Mouse (Mus musculus): Measurements from ENCODE around the gene Cmss1. TPM values are rescaled to one million over a fixed set of nuclear protein-coding genes. Genes with fewer than 3 reads are reported as not detected.

The Cmss1 gene
- polyA plus RNA-seq, 1 experiment from 2014 or later = 38.3 TPM

- no peak overlapping the region for H3K27ac ChIP-seq (ENCODE audit: low read depth, low read length)
- no peaks in the 10 kb centered on the region for H3K4me1 ChIP-seq (ENCODE audit: control insufficient read depth, insufficient read depth, low read length)
- WGBS = 64% methylated on average over 6 of the region's 6 CpGs
- H3K4me3 ChIP-seq (ENCODE audit: low read depth, low read length) = no peak overlapping the region
- no peaks in the 10 kb centered on the region for H3K9me3 ChIP-seq (ENCODE audit: control insufficient read depth, low read length)
- ATAC-seq (ENCODE audit: low read depth) = no peak
- H3K9ac ChIP-seq (replicated peaks; ENCODE audit: low read depth, low read length) = no peak overlapping the region
- H3K36me3 ChIP-seq (ENCODE audit: control insufficient read depth, insufficient read depth, low read length) = no peaks in the 10 kb centered on the region
- no peaks in the 10 kb centered on the region for H3K27me3 ChIP-seq (ENCODE audit: control insufficient read depth, insufficient read depth, low read length)
- no peak overlapping the region for H3K4me2 ChIP-seq (ENCODE audit: low read depth, low read length)
Measured at GRCm38 (mm10) chr16:57482264-57482663, 124.4 kb downstream of the Cmss1 start.

- 66% methylated on average over 5 of the region's 5 CpGs for WGBS
- ATAC-seq (ENCODE audit: low read depth) = peak; percentile 78; the same call in 1 of the 2 replicates
Measured at GRCm38 (mm10) chr16:57479776-57480175, 126.9 kb downstream of the Cmss1 start.

GRCm38 (mm10) chr16:57478451-57478850 lies 128.2 kb downstream of the Cmss1 start:
- Histone ChIP-seq H3K9ac (replicated peaks; ENCODE audit: low read depth, low read length) (no peak overlapping the region), H3K27ac (ENCODE audit: low read depth, low read length) (no peak overlapping the region), H3K4me1 (ENCODE audit: control insufficient read depth, insufficient read depth, low read length) (no peaks in the 10 kb centered on the region), H3K4me2 (ENCODE audit: low read depth, low read length) (no peak overlapping the region), H3K27me3 (ENCODE audit: control insufficient read depth, insufficient read depth, low read length) (no peaks in the 10 kb centered on the region), H3K36me3 (ENCODE audit: control insufficient read depth, insufficient read depth, low read length) (no peaks in the 10 kb centered on the region), H3K9me3 (ENCODE audit: control insufficient read depth, low read length) (no peaks in the 10 kb centered on the region), H3K4me3 (ENCODE audit: low read depth, low read length) (no peak overlapping the region)
- 94% methylated on average over 2 of the region's 2 CpGs for WGBS
- ATAC-seq (ENCODE audit: low read depth) = no peak

More at GRCm38 (mm10) chr16:57479776-57480175, 126.9 kb downstream of the Cmss1 start:
- H3K9me3 ChIP-seq (ENCODE audit: control insufficient read depth, low read length) = no peaks in the 10 kb centered on the region
- no peaks in the 10 kb centered on the region for H3K36me3 ChIP-seq (ENCODE audit: control insufficient read depth, insufficient read depth, low read length)
- no peak overlapping the region for H3K27ac ChIP-seq (ENCODE audit: low read depth, low read length)
- no peaks in the 10 kb centered on the region for H3K27me3 ChIP-seq (ENCODE audit: control insufficient read depth, insufficient read depth, low read length)
- H3K4me1 ChIP-seq (ENCODE audit: control insufficient read depth, insufficient read depth, low read length) = no peaks in the 10 kb centered on the region
- H3K4me2 ChIP-seq (ENCODE audit: low read depth, low read length) = no peak overlapping the region
- H3K4me3 ChIP-seq (ENCODE audit: low read depth, low read length) = no peak overlapping the region
- H3K9ac ChIP-seq (replicated peaks; ENCODE audit: low read depth, low read length) = no peak overlapping the region

GRCm38 (mm10) chr16:57473415-57474085 lies 133.1 kb downstream of the Cmss1 start:
- no peak overlapping the region for H3K9ac ChIP-seq (replicated peaks; ENCODE audit: low read depth, low read length)
- no peaks in the 10 kb centered on the region for H3K9me3 ChIP-seq (ENCODE audit: control insufficient read depth, low read length)
- no peak for ATAC-seq (ENCODE audit: low read depth)
- no peak overlapping the region for H3K4me2 ChIP-seq (ENCODE audit: low read depth, low read length)
- H3K27ac ChIP-seq (ENCODE audit: low read depth, low read length) = no peak overlapping the region
- H3K27me3 ChIP-seq (ENCODE audit: control insufficient read depth, insufficient read depth, low read length) = no peaks in the 10 kb centered on the region
- no peak overlapping the region for H3K4me3 ChIP-seq (ENCODE audit: low read depth, low read length)
- WGBS = 28% methylated on average over 10 of the region's 10 CpGs
- H3K36me3 ChIP-seq (ENCODE audit: control insufficient read depth, insufficient read depth, low read length) = no peaks in the 10 kb centered on the region
- no peaks in the 10 kb centered on the region for H3K4me1 ChIP-seq (ENCODE audit: control insufficient read depth, insufficient read depth, low read length)

- Histone ChIP-seq H3K36me3 (ENCODE audit: control insufficient read depth, insufficient read depth, low read length) (no peaks in the 10 kb centered on the region), H3K9me3 (ENCODE audit: control insufficient read depth, low read length) (no peaks in the 10 kb centered on the region), H3K27ac (ENCODE audit: low read depth, low read length) (no peak overlapping the region), H3K4me1 (ENCODE audit: control insufficient read depth, insufficient read depth, low read length) (no peaks in the 10 kb centered on the region), H3K4me2 (ENCODE audit: low read depth, low read length) (no peak overlapping the region), H3K27me3 (ENCODE audit: control insufficient read depth, insufficient read depth, low read length) (no peaks in the 10 kb centered on the region), H3K4me3 (ENCODE audit: low read depth, low read length) (no peak overlapping the region), H3K9ac (replicated peaks; ENCODE audit: low read depth, low read length) (no peak overlapping the region)
- ATAC-seq (ENCODE audit: low read depth) = no peak
Measured at GRCm38 (mm10) chr16:57471071-57471470, 135.6 kb downstream of the Cmss1 start.

- H3K4me1 ChIP-seq (ENCODE audit: control insufficient read depth, insufficient read depth, low read length) = no peaks in the 10 kb centered on the region
- no peak for ATAC-seq (ENCODE audit: low read depth)
- WGBS = 96% methylated on average over 12 of the region's 12 CpGs
- no peaks in the 10 kb centered on the region for H3K9me3 ChIP-seq (ENCODE audit: control insufficient read depth, low read length)
- no peaks in the 10 kb centered on the region for H3K27me3 ChIP-seq (ENCODE audit: control insufficient read depth, insufficient read depth, low read length)
- no peak overlapping the region for H3K9ac ChIP-seq (replicated peaks; ENCODE audit: low read depth, low read length)
- no peaks in the 10 kb centered on the region for H3K36me3 ChIP-seq (ENCODE audit: control insufficient read depth, insufficient read depth, low read length)
- no peak overlapping the region for H3K4me2 ChIP-seq (ENCODE audit: low read depth, low read length)
- no peak overlapping the region for H3K4me3 ChIP-seq (ENCODE audit: low read depth, low read length)
- no peak overlapping the region for H3K27ac ChIP-seq (ENCODE audit: low read depth, low read length)
Measured at GRCm38 (mm10) chr16:57470286-57470830, 136.3 kb downstream of the Cmss1 start.

- no peak for ATAC-seq (ENCODE audit: low read depth)
- 81% methylated on average over 2 of the region's 2 CpGs for WGBS
Measured at GRCm38 (mm10) chr16:57469869-57470268, 136.8 kb downstream of the Cmss1 start.

GRCm38 (mm10) chr16:57469301-57469700 lies 137.4 kb downstream of the Cmss1 start:
- Histone ChIP-seq H3K27ac (ENCODE audit: low read depth, low read length) (no peak overlapping the region), H3K9me3 (ENCODE audit: control insufficient read depth, low read length) (no peaks in the 10 kb centered on the region), H3K27me3 (ENCODE audit: control insufficient read depth, insufficient read depth, low read length) (no peaks in the 10 kb centered on the region), H3K4me1 (ENCODE audit: control insufficient read depth, insufficient read depth, low read length) (no peaks in the 10 kb centered on the region), H3K36me3 (ENCODE audit: control insufficient read depth, insufficient read depth, low read length) (no peaks in the 10 kb centered on the region), H3K4me3 (ENCODE audit: low read depth, low read length) (no peak overlapping the region), H3K9ac (replicated peaks; ENCODE audit: low read depth, low read length) (no peak overlapping the region), H3K4me2 (ENCODE audit: low read depth, low read length) (no peak overlapping the region)
- 84% methylated on average over 4 of the region's 4 CpGs for WGBS
- no peak for ATAC-seq (ENCODE audit: low read depth)

More at GRCm38 (mm10) chr16:57469869-57470268, 136.8 kb downstream of the Cmss1 start:
- Histone ChIP-seq H3K4me1 (ENCODE audit: control insufficient read depth, insufficient read depth, low read length) (no peaks in the 10 kb centered on the region), H3K27me3 (ENCODE audit: control insufficient read depth, insufficient read depth, low read length) (no peaks in the 10 kb centered on the region), H3K27ac (ENCODE audit: low read depth, low read length) (no peak overlapping the region), H3K4me2 (ENCODE audit: low read depth, low read length) (no peak overlapping the region), H3K9ac (replicated peaks; ENCODE audit: low read depth, low read length) (no peak overlapping the region), H3K9me3 (ENCODE audit: control insufficient read depth, low read length) (no peaks in the 10 kb centered on the region), H3K4me3 (ENCODE audit: low read depth, low read length) (no peak overlapping the region), H3K36me3 (ENCODE audit: control insufficient read depth, insufficient read depth, low read length) (no peaks in the 10 kb centered on the region)

GRCm38 (mm10) chr16:57465386-57465913 lies 141.2 kb downstream of the Cmss1 start:
- H3K4me2 ChIP-seq (ENCODE audit: low read depth, low read length) = no peak overlapping the region
- H3K36me3 ChIP-seq (ENCODE audit: control insufficient read depth, insufficient read depth, low read length) = no peaks in the 10 kb centered on the region
- H3K27ac ChIP-seq (ENCODE audit: low read depth, low read length) = no peak overlapping the region
- ATAC-seq (ENCODE audit: low read depth) = no peak; the same call in 1 of the 2 replicates
- H3K4me3 ChIP-seq (ENCODE audit: low read depth, low read length) = no peak overlapping the region
- H3K9me3 ChIP-seq (ENCODE audit: control insufficient read depth, low read length) = no peaks in the 10 kb centered on the region
- H3K4me1 ChIP-seq (ENCODE audit: control insufficient read depth, insufficient read depth, low read length) = no peaks in the 10 kb centered on the region
- no peak overlapping the region for H3K9ac ChIP-seq (replicated peaks; ENCODE audit: low read depth, low read length)
- 88% methylated on average over 9 of the region's 9 CpGs for WGBS
- no peaks in the 10 kb centered on the region for H3K27me3 ChIP-seq (ENCODE audit: control insufficient read depth, insufficient read depth, low read length)
